ENCODE assay signal across 17 mouse cellular contexts in genomic region chr9:34585487-34585886, GRCm38 (mm10).
"Had no signal": no experiment of that assay in that cellular context is flagged by ENCODE, and none has a peak within 500 bp of the region (broad histone marks: within the 10 kb centered on the region; RNA-seq: fewer than 3 reads in every experiment).

No protein-coding gene starts in this region.

- H3K4me3 ChIP-seq: left cerebral cortex, adult 2 months; liver, embryonic 13.5 days; lung, embryonic 15.5 days; megakaryocyte, embryonic 14.5 days; neural tube, embryonic 13.5 days had no signal

- H3K27ac ChIP-seq: left cerebral cortex, adult 2 months; liver, embryonic 13.5 days; lung, embryonic 15.5 days; macrophage; neural tube, embryonic 13.5 days had no signal

- ATAC-seq: liver, postnatal 0 days had no signal

- H3K4me2 ChIP-seq: liver, embryonic 13.5 days; lung, embryonic 15.5 days; neural tube, embryonic 13.5 days had no signal

- H3K27me3 ChIP-seq: liver, embryonic 13.5 days; lung, embryonic 15.5 days; megakaryocyte, embryonic 14.5 days; neural tube, embryonic 13.5 days had no signal

- DNase-seq: kidney, postnatal 10 days; kidney, postnatal 4 days; liver; liver, embryonic 13.5 days; liver, postnatal 0 days; lung, postnatal 14 days; midbrain, embryonic 14.5 days; retina, postnatal 1 day; right cerebral cortex, postnatal 4 days; spleen, adult 18-20 months; thymus, adult 18-20 months; thymus, postnatal 14 days had no signal

- H3K4me1 ChIP-seq: liver, embryonic 13.5 days; lung, embryonic 15.5 days; megakaryocyte, embryonic 14.5 days had no signal

- H3K9ac ChIP-seq: liver, embryonic 13.5 days; liver, postnatal 0 days; lung, embryonic 15.5 days; neural tube, embryonic 13.5 days had no signal

- H3K9me3 ChIP-seq: liver, embryonic 13.5 days; lung, embryonic 15.5 days; megakaryocyte, embryonic 14.5 days; neural tube, embryonic 13.5 days had no signal

- H3K36me3 ChIP-seq: liver, embryonic 13.5 days; lung, embryonic 15.5 days; neural tube, embryonic 13.5 days had no signal
